Mouse (Mus musculus): Measurements from ENCODE around the gene Sorcs2. TPM values are rescaled to one million over a fixed set of nuclear protein-coding genes. Genes with fewer than 3 reads are reported as not detected.
"Not testable (repeated sequence)": the region's sequence is repeated elsewhere in the genome, so short reads cannot be mapped to it uniquely, and the experiment has no call there.

Sorcs2 gene
- polyA plus RNA-seq, 1 experiment = not detected

DNA sequence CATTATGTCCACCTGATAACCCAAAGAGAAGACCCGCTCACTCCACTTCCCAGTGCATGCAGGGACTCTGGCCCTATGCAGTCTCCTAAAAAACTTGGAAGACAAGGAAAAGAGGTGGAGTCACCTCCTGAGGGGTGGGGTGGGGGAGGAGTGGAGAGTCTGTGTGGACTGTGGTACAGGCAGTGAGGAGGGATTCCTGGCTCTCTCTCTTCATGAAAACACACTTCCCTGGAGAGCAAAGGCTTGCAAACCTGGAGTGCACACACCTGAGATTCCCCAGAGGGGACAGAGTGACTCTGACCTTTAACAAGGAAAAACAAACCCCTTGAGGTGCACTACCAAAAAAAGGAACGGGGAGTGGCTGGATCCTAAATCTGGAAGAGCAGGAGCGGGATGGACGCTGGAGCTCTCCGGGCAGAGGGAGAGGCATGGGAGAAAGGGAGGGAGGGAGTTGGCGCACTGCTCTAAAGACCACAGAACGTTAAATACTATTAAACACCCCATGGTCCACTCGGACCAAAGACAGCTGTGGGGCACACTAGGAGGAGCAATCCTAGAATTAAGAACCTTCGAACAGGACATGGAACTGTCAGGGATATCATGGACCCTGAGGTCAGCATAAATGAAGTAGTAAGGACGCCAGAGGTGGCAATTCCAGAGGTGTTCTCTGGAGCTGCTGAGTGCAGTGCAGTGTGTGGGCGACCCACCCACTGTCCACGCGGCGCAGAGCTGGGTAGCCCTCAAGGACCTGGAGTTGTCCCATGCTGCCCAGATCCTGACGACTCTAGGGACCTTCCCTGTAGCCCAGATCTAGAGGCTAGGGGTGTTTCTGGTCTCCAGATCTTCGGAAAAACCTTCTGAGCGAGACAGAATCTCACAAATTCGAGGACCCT is 1.2 kb downstream of the Sorcs2 start:
- TF ChIP-seq POLR2A (IDR thresholded peaks at IDR 0.05; ENCODE audit: insufficient read depth, low read depth, low read length) = no peak
- no peak for TF ChIP-seq CTCF (IDR thresholded peaks at IDR 0.05; ENCODE audit: insufficient read depth, low read depth, low read length)
- peak overlapping the region; percentile 88 for H3K4me3 ChIP-seq (ENCODE audit: insufficient read depth, low read depth, low read length)
- 5% methylated on average over 18 of the region's 18 CpGs for WGBS
- H3K27ac ChIP-seq (ENCODE audit: insufficient read depth, low read depth, low read length) = no peak overlapping the region
- peaks cover 39% of the 10 kb centered on the region for H3K4me1 ChIP-seq (ENCODE audit: control insufficient read depth, insufficient read depth, low read length)

DNA sequence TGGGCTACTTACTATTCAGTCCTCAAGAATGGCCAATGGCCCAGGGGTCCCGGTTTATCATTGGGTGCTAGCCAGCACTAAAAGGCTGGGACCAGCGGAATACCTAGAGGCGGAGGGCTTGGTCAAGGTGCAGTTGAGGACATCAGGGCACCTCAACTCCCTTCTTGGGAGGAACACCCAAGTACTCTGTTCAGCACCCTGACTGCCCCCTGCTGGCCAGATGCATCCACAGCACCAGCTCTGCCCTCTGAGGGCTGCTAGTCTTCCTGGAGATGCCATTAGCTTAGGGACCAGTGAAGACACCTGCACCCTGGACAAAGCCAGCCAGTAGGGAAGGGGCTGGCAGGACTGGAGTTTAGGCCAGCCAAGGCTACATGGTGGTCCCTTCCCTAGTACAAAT is 1.9 kb downstream of the Sorcs2 start:
- Histone ChIP-seq H3K4me1 (ENCODE audit: control insufficient read depth, insufficient read depth, low read length) (peaks cover 45% of the 10 kb centered on the region), H3K27ac (ENCODE audit: insufficient read depth, low read depth, low read length) (no peak overlapping the region), H3K4me3 (ENCODE audit: insufficient read depth, low read depth, low read length) (peak overlapping the region; percentile 88)
- TF ChIP-seq CTCF (IDR thresholded peaks at IDR 0.05; ENCODE audit: insufficient read depth, low read depth, low read length) (peak; percentile 82; the same call in 1 of the 2 replicates), POLR2A (IDR thresholded peaks at IDR 0.05; ENCODE audit: insufficient read depth, low read depth, low read length) (no peak)
- 72% methylated on average over 3 of the region's 3 CpGs for WGBS

DNA sequence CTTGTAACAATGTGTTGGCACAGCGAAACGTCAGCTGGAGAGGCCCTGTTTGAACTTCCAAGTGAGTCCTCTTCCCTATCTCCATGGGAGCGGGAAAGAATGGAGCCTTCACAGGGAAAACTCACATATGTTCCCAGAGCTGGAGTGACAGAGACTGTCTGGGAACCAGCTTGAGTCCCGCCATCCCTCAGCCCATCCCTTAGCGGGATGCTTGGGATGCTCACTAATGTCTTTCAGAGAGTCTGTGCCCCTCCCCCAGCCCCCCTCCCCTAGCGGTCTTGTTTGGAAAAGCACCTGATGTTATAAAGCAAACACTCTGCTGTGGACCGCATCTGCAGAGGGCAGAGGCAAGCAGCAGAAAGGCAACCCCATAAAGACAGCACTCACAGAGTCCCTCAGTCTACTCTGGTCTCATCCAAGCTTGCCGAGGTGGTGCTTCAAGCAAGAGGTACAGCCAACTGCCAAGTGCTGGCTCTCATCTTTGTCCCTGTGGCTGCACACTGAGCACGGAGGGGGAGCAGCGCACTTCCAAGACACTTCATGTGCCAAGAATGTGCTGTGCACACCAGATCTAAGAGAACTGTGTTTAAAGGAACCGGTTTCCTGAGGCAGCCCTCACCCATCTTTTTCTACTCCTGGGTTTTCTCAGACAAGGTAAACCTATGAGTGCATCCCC is 3.0 kb downstream of the Sorcs2 start:
- peaks cover 54% of the 10 kb centered on the region for H3K4me1 ChIP-seq (ENCODE audit: control insufficient read depth, insufficient read depth, low read length)
- no peak overlapping the region for H3K27ac ChIP-seq (ENCODE audit: insufficient read depth, low read depth, low read length)
- TF ChIP-seq POLR2A (IDR thresholded peaks at IDR 0.05; ENCODE audit: insufficient read depth, low read depth, low read length) = no peak
- TF ChIP-seq CTCF (IDR thresholded peaks at IDR 0.05; ENCODE audit: insufficient read depth, low read depth, low read length) = 0 out of 2 replicates have a peak, but pooled peaks have one; percentile 21
- H3K4me3 ChIP-seq (ENCODE audit: insufficient read depth, low read depth, low read length) = peak overlapping the region; percentile 6; the same call in 1 of the 2 replicates
- 47% methylated on average over 11 of the region's 11 CpGs for WGBS

DNA sequence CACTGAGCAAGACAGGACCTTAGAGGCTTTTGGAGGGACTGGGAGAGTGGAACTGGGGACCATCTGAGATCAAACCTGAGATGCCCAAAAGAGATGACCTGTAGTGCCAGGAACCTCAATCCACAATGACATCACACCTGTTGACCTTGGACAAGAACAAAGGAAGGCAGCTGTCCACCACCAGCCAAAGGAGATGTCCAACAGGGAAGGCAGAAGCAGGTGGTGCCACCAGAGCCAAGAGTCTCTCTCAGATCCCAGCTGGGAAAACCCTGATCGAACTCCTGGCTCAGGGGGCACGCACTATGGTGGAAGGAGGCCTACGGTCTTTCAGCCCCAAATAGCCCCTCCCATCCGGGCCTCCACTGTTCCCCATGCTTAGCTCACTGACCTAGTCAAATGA is 6.2 kb downstream of the Sorcs2 start:
- Histone ChIP-seq H3K27ac (ENCODE audit: insufficient read depth, low read depth, low read length) (no peak overlapping the region), H3K4me3 (ENCODE audit: insufficient read depth, low read depth, low read length) (no peak overlapping the region), H3K4me1 (ENCODE audit: control insufficient read depth, insufficient read depth, low read length) (peaks cover 54% of the 10 kb centered on the region)
- WGBS = 93% methylated on average over 4 of the region's 4 CpGs
- no peak for TF ChIP-seq POLR2A (IDR thresholded peaks at IDR 0.05; ENCODE audit: insufficient read depth, low read depth, low read length)

DNA sequence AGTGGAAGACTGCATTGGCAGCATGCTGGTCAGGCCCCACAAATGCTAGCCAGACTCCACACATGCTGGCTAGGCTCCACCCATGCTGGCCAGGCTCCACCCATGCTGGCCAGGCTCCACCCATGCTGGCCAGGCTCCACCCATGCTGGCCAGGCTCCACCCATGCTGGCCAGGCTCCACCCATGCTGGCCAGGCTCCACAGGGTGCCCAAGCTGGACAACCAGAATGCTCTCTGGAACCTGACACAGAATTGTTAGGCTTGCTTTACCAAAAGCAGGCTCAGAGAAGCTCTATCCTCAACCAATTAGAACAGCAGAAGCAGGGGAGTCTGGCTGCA is 7.4 kb downstream of the Sorcs2 start:
- H3K27ac ChIP-seq (ENCODE audit: insufficient read depth, low read depth, low read length); H3K4me3 ChIP-seq (ENCODE audit: insufficient read depth, low read depth, low read length): not testable (repeated sequence)
- H3K4me1 ChIP-seq (ENCODE audit: control insufficient read depth, insufficient read depth, low read length) = peaks cover 49% of the 10 kb centered on the region

DNA sequence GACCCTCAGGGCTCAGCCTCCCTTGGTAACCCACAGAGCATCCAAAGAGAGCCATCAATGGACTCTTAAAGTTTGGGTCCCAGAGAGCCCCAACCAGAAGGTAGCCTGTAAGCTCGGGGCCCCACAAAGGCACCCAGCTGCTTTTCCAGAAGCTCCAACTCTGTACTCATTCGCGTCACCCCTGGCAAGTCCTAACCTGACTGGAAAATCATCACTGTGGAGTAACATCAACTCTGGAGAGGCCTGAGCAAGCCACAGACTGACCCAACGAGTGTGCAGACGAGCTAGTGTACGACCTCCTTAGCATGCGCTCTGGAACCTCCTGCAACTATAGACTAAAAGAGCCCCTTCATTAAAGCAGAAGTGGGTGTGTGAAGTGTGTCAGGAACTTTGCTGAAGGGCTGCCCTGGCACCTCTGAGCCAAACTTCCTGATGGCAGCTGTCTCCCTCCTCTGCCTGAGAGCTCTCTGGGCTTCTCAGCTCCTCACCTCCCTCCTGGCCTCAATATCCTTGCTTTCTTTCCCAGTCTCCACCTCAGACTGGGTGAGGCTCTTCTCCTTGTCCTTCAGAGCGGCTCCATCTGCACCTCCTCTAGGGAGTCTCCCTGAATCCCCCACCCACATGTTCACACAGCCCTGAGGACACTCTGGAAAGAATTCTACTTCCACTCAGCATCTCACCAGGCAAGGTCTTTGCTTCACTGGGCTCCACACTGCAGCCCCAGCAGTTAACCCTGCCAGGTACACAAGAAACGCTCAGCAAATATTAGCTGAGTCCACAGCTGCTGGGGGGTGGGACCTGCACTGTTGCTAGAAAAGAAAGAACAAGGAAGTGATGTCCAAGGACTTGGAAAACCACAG is 8.0 kb downstream of the Sorcs2 start:
- TF ChIP-seq CTCF (IDR thresholded peaks at IDR 0.05; ENCODE audit: insufficient read depth, low read depth, low read length) = no peak
- TF ChIP-seq POLR2A (IDR thresholded peaks at IDR 0.05; ENCODE audit: insufficient read depth, low read depth, low read length) = no peak
- Histone ChIP-seq H3K4me3 (ENCODE audit: insufficient read depth, low read depth, low read length) (no peak overlapping the region), H3K27ac (ENCODE audit: insufficient read depth, low read depth, low read length) (no peak overlapping the region), H3K4me1 (ENCODE audit: control insufficient read depth, insufficient read depth, low read length) (peaks cover 49% of the 10 kb centered on the region)
- 67% methylated on average over 9 of the region's 9 CpGs for WGBS

DNA sequence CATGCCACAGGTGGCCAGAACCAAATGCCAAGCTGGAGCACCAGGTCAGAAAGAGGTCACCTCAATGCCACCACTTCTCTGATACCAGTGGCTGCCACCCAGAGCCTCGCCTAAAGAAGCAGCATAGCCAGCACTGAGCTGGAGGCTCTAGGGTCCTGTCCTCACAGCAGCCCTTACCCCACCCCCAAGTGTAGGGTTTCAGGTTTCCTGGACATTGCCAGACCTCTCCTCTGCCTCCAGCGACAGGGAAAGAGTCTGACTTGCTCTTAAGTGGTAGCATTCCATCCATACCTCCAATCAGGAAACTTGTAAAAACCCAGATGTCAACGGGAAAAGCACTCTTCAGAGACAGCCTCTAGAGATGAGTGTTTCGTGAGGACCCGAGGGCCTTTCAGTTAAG is 12.9 kb downstream of the Sorcs2 start:
- TF ChIP-seq POLR2A (IDR thresholded peaks at IDR 0.05; ENCODE audit: insufficient read depth, low read depth, low read length) (no peak), CTCF (IDR thresholded peaks at IDR 0.05; ENCODE audit: insufficient read depth, low read depth, low read length) (no peak)
- Histone ChIP-seq H3K4me3 (ENCODE audit: insufficient read depth, low read depth, low read length) (no peak overlapping the region), H3K4me1 (ENCODE audit: control insufficient read depth, insufficient read depth, low read length) (peaks cover 40% of the 10 kb centered on the region), H3K27ac (ENCODE audit: insufficient read depth, low read depth, low read length) (no peak overlapping the region)
- 71% methylated on average over 5 of the region's 5 CpGs for WGBS

DNA sequence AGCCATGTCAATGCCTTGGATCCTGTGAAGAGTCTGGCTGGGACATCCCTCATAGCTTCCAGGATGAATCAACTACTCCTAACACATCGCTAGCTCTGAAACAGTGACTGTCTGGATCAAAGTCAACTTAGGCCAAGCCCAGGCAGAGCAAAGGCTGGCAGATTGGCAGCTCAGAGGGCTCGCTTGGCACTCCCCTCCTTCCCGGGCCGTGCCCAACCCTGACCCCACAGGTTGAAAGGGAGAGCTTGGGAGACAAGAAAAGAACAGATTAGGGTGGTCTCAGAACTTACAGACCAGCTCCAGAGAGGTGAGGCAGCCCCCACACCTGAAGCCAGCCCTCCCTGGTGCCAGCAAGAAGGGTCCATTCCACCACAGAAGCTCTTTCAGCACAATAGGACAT is 14.5 kb downstream of the Sorcs2 start:
- Histone ChIP-seq H3K4me3 (ENCODE audit: insufficient read depth, low read depth, low read length) (no peak overlapping the region), H3K4me1 (ENCODE audit: control insufficient read depth, insufficient read depth, low read length) (peaks cover 34% of the 10 kb centered on the region), H3K27ac (ENCODE audit: insufficient read depth, low read depth, low read length) (no peak overlapping the region)
- WGBS = 73% methylated on average over 4 of the region's 4 CpGs
- TF ChIP-seq POLR2A (IDR thresholded peaks at IDR 0.05; ENCODE audit: insufficient read depth, low read depth, low read length) (no peak), CTCF (IDR thresholded peaks at IDR 0.05; ENCODE audit: insufficient read depth, low read depth, low read length) (no peak)

DNA sequence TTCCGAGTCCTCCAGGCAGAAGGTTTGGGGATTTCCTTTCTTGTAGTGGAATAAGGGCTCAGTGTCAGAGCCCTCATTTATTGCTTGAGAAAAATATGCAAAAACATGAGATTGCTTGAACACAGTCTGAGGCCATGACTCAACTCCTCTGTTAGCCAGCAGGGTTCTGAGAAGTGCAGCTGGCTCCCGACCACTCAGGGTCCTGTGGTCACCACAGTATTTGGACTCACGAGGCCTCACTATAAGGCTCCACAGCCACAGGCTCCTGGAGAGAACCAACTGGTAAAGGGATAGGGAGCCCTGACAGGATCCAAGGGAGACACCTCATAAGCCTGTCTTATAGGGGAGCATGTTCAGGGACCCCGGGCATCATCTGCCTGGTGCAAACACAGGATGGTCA is 15.2 kb downstream of the Sorcs2 start:
- no peak overlapping the region for H3K4me3 ChIP-seq (ENCODE audit: insufficient read depth, low read depth, low read length)
- H3K4me1 ChIP-seq (ENCODE audit: control insufficient read depth, insufficient read depth, low read length) = peaks cover 35% of the 10 kb centered on the region
- no peak for TF ChIP-seq POLR2A (IDR thresholded peaks at IDR 0.05; ENCODE audit: insufficient read depth, low read depth, low read length)
- no peak for TF ChIP-seq CTCF (IDR thresholded peaks at IDR 0.05; ENCODE audit: insufficient read depth, low read depth, low read length)
- 78% methylated on average over 4 of the region's 4 CpGs for WGBS
- no peak overlapping the region for H3K27ac ChIP-seq (ENCODE audit: insufficient read depth, low read depth, low read length)

Measured in olfactory bulb, adult 2 months (tissue).